Mouse (Mus musculus): ENCODE measurements around the gene Mycbpap.

DNA sequence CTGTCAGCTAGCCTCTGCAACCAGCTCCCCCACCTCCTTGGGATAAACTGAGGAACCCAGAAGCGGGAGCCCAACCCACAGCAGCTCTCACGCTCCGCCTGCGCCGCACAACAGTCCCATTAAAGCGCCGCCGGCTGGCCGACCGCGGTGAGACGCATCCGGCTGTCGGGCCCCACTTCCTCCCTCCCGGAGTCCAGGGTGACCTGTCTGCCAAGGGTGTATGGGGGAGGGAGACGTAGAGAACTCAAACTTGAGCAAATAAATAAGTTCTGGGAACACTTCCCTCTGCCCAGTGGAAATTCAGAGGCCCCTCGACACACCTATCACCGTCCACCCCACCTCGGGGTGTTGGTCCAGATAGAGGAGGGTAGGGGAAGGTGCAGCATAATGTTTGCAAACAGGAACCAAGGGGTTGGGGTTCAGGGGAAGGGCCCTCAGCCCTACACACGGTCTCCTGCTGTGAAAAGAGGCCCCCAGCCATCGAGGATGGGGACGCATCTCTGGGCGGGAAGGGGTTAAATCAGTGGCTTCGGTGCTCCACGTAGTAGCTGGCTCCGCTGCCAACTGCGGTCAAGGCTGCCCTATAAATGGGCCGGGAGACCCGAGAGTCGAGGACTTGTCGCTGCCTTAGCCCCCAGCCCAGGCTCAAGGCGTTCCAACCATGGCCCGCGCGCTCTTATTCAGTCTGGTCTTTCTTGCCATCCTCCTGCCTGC is 43.1 kb upstream of the Mycbpap start, which contains the start of gene Chad:
- TF ChIP-seq MXI1 (IDR thresholded peaks at IDR 0.05; ENCODE audit: low read depth, low read length) (no peak), MYB (IDR thresholded peaks at IDR 0.05; ENCODE audit: low read depth, low read length) (no peak), POLR2A (IDR thresholded peaks at IDR 0.05; ENCODE audit: control insufficient read depth in 1 of 2, insufficient read depth in 1 of 2, low read depth in 1 of 2, low read length in 2 of 2, poor library complexity in 1 of 2) (no peak), UBTF (IDR thresholded peaks at IDR 0.05; ENCODE audit: borderline replicate concordance, insufficient read depth, low read depth, low read length) (no peak), ZKSCAN1 (IDR thresholded peaks at IDR 0.05; ENCODE audit: low read depth, low read length) (no peak), CTCF (IDR thresholded peaks at IDR 0.05 in 2 of 3, conservative IDR thresholded peaks at IDR 0.05 in 1 of 3; ENCODE audit: control insufficient read depth in 1 of 3, insufficient read depth in 1 of 3, low read depth in 2 of 3, low read length in 3 of 3, poor library complexity in 1 of 3, severe bottlenecking in 1 of 3) (no peak), USF1 (IDR thresholded peaks at IDR 0.05; ENCODE audit: low read depth, low read length) (no peak), E2F4 (IDR thresholded peaks at IDR 0.05; ENCODE audit: borderline replicate concordance, low read depth, low read length) (no peak), GABPA (IDR thresholded peaks at IDR 0.05; ENCODE audit: low read depth, low read length) (no peak), EP300 (IDR thresholded peaks at IDR 0.05; ENCODE audit: low read depth in 1 of 2, low read length in 2 of 2) (no peak)
